Mouse (Mus musculus) telencephalon, adult 2 months (tissue): ENCODE measurements around the gene Cpsf7.
A peak's percentile ranks its signal among the peaks of the same experiment; 100 is the strongest.

Experiments
- DNase-seq: peaks from one replicate; pipeline ENCODE4 v3.0.0-alpha.2; 2011; ENCODE audit warnings: low read depth, low spot score

The Cpsf7 gene

DNA sequence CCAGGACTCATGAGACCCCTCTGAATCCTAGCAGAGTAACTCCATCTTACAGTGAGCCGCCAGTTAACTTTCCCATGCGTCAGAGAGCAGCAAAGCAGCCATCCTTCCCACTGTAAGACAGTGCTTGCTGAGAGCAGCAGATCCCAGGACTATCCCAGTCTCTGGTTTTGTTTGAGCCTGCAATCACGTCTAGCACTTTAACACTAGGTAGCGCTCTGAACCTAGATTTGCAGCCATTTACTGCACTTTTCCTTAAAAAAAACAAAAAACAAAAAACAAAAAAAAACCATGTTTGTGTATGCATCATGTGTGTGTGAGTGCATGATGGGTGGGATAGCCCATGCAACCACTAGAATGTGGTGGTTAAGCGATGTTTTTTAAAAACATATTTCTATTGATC, 35.0 kb downstream of the Cpsf7 start:
- DNase-seq = no peak

- no peak for DNase-seq
Measured at GRCm38 (mm10) chr19:10561558-10562314, 36.7 kb downstream of the Cpsf7 start.

DNA sequence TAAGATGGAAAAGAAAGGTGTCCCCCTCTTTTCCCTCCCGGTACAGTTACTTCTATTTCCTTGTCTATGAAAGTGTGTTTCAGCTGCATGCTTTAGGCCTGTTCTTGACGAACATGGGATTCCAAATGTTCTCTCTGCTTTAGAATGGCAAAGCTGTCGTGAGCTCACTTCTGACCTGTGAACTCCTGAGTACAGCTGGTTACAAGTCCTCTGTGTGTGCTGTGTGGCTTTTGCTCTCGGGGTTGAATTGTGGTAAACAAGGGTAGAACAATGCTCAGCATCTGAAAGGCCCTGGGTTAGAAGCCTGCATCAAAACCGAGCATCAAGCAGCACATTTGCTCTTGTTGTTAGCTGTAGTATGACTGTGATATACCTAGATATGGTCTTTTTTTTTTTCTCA, 37.3 kb downstream of the Cpsf7 start:
- no peak for DNase-seq

- no peak for DNase-seq
Measured at GRCm38 (mm10) chr19:10564278-10564677, 39.2 kb downstream of the Cpsf7 start.

- DNase-seq = no peak
Measured at GRCm38 (mm10) chr19:10565217-10565616, 40.2 kb downstream of the Cpsf7 start.

GRCm38 (mm10) chr19:10569627-10570026, 44.6 kb downstream of the Cpsf7 start:
- no peak for DNase-seq

DNA sequence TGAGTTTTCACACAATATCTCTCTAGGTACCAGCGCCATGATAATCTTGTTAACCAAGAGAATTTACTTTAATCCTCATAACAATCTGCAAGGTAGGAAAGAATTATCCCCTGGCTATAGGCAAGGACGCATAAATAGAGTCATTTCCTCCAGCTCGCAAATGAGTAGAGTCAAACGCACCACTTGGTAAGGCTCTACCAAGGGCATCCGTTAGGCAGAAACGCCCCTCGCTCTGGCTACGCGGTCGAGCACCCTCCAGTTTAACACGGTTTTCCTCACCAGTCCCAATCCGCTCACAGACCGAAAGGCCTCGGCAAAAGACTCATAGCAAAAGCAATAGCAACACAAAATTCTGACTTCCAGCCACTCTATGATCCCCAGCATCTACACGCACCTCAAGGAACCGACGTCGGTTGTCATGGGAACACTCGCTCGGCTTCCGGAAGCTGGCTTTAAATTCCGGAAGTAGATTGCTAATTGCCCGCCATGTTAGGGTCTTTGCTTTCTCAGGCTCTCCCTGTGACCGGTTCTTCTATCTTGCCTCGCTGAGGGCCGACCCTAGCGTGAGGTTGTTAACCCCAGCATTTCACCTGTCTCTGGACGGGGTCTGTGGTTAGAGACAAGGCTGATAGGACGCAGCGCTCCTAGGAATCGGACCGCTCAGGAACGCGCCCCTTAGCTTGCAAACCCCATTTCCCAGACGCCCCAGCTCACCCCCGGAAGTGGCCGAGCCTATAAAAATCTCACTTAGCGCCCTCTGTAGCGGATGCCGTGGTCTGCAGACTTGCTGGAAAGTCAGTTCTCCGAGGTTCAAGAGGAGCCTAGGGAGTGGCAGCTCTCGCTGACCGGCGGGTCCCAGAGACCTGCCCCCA, 51.9 kb downstream of the Cpsf7 start, which contains the start of the genes Cyb561a3 and Tmem138:
Gene Cyb561a3 (plus strand): TSS at position 483 of the 872 bp plus-strand sequence.
Gene Tmem138 (minus strand): TSS at position 673 of the 872 bp plus-strand sequence.
- DNase-seq = peak; percentile 98

- DNase-seq = no peak
Measured at GRCm38 (mm10) chr19:10580102-10580501, 55.0 kb downstream of the Cpsf7 start.

GRCm38 (mm10) chr19:10580761-10581160, 55.7 kb downstream of the Cpsf7 start:
- DNase-seq = no peak

DNA sequence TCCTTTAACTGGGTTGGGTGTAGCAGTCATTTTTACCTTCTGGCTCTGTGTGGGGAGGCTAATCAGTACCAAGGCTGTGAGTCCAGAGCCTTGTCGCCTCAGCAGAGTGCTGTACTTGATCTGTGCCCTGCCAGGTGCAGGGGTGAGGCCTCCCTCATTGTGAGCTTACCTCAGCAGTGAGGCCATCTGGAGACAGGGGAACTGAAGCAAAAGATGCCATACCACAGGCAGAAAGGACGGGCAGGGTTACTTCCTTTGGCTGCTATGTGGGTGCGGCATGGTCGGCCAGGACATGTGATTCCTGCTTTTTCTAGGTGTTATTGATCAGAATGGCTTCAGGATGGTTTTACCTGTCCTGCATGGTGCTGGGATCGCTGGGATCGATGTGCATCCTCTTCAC, 56.9 kb downstream of the Cpsf7 start:
- no peak for DNase-seq

GRCm38 (mm10) chr19:10583550-10584146, 58.6 kb downstream of the Cpsf7 start:
- DNase-seq = no peak

GRCm38 (mm10) chr19:10585112-10585511, 60.0 kb downstream of the Cpsf7 start:
- no peak for DNase-seq

DNA sequence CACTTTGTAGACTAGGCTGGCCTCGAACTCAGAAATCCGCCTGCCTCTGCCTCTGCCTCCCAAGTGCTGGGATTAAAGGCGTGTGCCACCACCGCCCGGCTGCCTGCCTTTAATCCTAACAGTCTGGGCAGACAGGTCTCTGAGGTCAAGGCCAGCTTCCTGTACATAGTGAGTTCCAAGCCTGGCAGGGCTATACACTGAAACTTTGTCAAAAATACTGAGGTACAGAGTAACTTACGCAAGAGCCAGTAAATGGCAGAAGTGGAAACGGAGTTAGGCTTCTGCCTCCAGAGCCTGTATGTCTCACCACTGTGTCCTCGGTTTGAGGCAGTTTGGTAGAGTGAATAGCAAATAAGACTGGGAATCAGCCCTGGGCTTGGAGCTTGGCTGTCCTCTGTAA, 62.2 kb downstream of the Cpsf7 start:
- DNase-seq = no peak

DNA sequence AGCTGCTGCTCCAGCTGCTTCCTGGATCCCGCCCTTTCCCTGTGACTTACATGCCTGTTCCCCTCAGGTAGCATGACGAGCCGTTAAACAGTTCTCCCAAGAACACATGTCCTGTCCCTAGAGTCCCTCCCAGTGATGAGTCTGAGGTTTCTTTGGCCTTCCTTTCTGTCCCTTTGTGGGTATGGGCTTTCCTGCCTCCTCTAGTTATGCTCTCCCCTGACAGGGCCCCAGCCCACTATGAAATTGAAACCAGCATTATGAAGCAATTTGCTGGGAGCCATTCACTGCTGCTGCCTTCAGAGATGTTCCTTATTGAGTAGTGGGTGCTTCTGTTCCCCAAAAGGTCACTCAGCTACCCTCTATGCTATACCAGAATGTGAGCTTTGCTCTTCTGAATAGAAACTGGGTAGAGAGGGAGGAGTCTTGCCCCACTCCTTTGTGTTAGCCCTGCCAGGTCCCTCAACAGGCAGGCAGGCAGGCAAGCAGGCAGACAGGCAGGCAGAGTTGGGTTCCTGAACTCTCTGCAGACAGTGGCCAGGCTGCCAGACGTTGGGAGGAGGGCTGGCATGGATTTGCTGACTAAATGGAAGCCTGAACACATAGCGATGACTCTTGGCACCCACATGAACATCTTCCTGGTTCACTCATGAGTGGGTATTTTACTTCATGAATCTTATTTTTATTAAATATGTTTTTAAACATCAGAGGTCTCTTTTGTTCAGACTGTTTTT, 64.2 kb downstream of the Cpsf7 start:
- no peak for DNase-seq

DNA sequence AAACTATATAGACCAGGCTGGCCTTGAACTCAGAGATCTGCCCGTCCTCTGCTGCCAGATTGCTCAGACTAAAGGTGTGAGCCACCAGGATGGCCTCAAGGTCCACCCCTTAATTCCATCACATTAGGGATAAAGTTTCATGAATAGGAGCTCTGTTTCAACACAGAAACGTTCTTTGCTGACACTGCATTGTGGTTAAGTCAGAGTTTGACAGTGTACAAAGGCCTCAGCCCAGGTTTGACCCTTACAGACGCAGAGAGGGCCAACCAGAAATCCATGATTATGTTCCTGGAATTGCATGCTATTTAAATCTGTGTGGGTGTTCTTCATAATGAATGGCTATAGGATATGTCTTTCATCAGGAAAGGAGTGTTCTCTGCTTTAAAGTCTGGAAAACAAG, 65.2 kb downstream of the Cpsf7 start:
- no peak for DNase-seq

GRCm38 (mm10) chr19:10591659-10592377, 66.8 kb downstream of the Cpsf7 start:
- DNase-seq = no peak
